Mouse (Mus musculus): Measurements from ENCODE around the gene Pnpla2.
"Not testable (repeated sequence)": the region's sequence is repeated elsewhere in the genome, so short reads cannot be mapped to it uniquely, and the experiment has no call there.

The Pnpla2 gene

GRCm38 (mm10) chr7:141431434-141432185, 23.4 kb upstream of the Pnpla2 start:
- DNase-seq (ENCODE audit: low read depth, low spot score): no peak

GRCm38 (mm10) chr7:141432186-141432611, 22.8 kb upstream of the Pnpla2 start:
- DNase-seq (ENCODE audit: low read depth, low spot score): no peak

- DNase-seq (ENCODE audit: low read depth, low spot score): no peak
Observed at GRCm38 (mm10) chr7:141432741-141433516, 22.1 kb upstream of the Pnpla2 start.

GRCm38 (mm10) chr7:141433517-141434400, 21.2 kb upstream of the Pnpla2 start:
- no peak for DNase-seq (ENCODE audit: low read depth, low spot score)

- DNase-seq (ENCODE audit: low read depth, low spot score): no peak
Observed at GRCm38 (mm10) chr7:141434464-141434863, 20.5 kb upstream of the Pnpla2 start.

GRCm38 (mm10) chr7:141435129-141435855, 19.7 kb upstream of the Pnpla2 start:
- DNase-seq (ENCODE audit: low read depth, low spot score): peak; percentile 59

- no peak for DNase-seq (ENCODE audit: low read depth, low spot score)
Observed at GRCm38 (mm10) chr7:141435856-141436522, 19.0 kb upstream of the Pnpla2 start.

- DNase-seq (ENCODE audit: low read depth, low spot score): no peak
Observed at GRCm38 (mm10) chr7:141436523-141436892, 18.5 kb upstream of the Pnpla2 start.

GRCm38 (mm10) chr7:141437178-141438120, 17.5 kb upstream of the Pnpla2 start, which contains the start of gene Slc25a22:
Gene Slc25a22, minus strand, starts transcription at chr7:141437892.
- DNase-seq (ENCODE audit: low read depth, low spot score): peak; percentile 56

- DNase-seq (ENCODE audit: low read depth, low spot score): no peak
Observed at GRCm38 (mm10) chr7:141438201-141438968, 16.6 kb upstream of the Pnpla2 start.

- no peak for DNase-seq (ENCODE audit: low read depth, low spot score)
Observed at GRCm38 (mm10) chr7:141439140-141439679, 15.8 kb upstream of the Pnpla2 start.

GRCm38 (mm10) chr7:141439811-141440210, 15.2 kb upstream of the Pnpla2 start:
- no peak for DNase-seq (ENCODE audit: low read depth, low spot score)

- no peak for DNase-seq (ENCODE audit: low read depth, low spot score)
Observed at GRCm38 (mm10) chr7:141440613-141441012, 14.4 kb upstream of the Pnpla2 start.

- DNase-seq (ENCODE audit: low read depth, low spot score): no peak
Observed at GRCm38 (mm10) chr7:141441460-141441859, 13.5 kb upstream of the Pnpla2 start.

GRCm38 (mm10) chr7:141442199-141442598, 12.8 kb upstream of the Pnpla2 start:
- no peak for DNase-seq (ENCODE audit: low read depth, low spot score)

- no peak for DNase-seq (ENCODE audit: low read depth, low spot score)
Observed at GRCm38 (mm10) chr7:141443081-141443821, 11.7 kb upstream of the Pnpla2 start.

- DNase-seq (ENCODE audit: low read depth, low spot score): peak; percentile 70
Observed at GRCm38 (mm10) chr7:141443828-141444237, 11.2 kb upstream of the Pnpla2 start, which contains the start of gene Pidd1. Gene Pidd1, minus strand, starts transcription at chr7:141444025.

- DNase-seq (ENCODE audit: low read depth, low spot score): not testable (repeated sequence)
Observed at GRCm38 (mm10) chr7:141446374-141446773, 8.6 kb upstream of the Pnpla2 start.

Data from c-Kit-negative CD71-positive TER-119-positive erythroid progenitor cells, embryonic 14.5 days (primary cell).